Mouse (Mus musculus) intestine, embryonic 14.5 days (tissue): ENCODE measurements around the gene Oaf. TPM values are rescaled to one million over a fixed set of nuclear protein-coding genes. Genes with fewer than 3 reads are reported as not detected.

Source experiments
- ATAC-seq: fragments of 200-750 bp; cut with Nextera tagmentation; replicated peaks from 2 replicates; pipeline ENCODE4 v1.8.0; 2017; ENCODE audit warnings: low read depth, moderate number of reproducible peaks, moderate TSS enrichment, moderate library complexity; ENCODE audit not compliant: low FRiP score, low TSS enrichment
- DNase-seq: peaks from one replicate; pipeline ENCODE4 v3.0.0-alpha.2; 2018; ENCODE audit warnings: low spot score
- H3K27ac ChIP-seq: fragments of 300-500 bp; sonication (generic); 2 replicates; pipeline ENCODE4 v1.5.1; 2014; ENCODE audit warnings: low read depth, mild to moderate bottlenecking, control low read depth
- H3K27me3 ChIP-seq: fragments of 300-500 bp; sonication (generic); replicated peaks from 2 replicates; pipeline ENCODE4 v1.6.1; 2014; ENCODE audit warnings: low read length, control low read depth; ENCODE audit not compliant: control insufficient read depth, insufficient read depth
- H3K36me3 ChIP-seq: fragments of 300-500 bp; sonication (generic); 2 replicates; pipeline ENCODE4 v1.6.1; 2014; ENCODE audit warnings: low read length, control low read depth; ENCODE audit not compliant: control insufficient read depth, insufficient read depth
- H3K4me1 ChIP-seq: fragments of 300-500 bp; sonication (generic); replicated peaks from 2 replicates; pipeline ENCODE4 v1.6.1; 2014; ENCODE audit warnings: low read length, control low read depth, mixed read lengths; ENCODE audit not compliant: control insufficient read depth, insufficient read depth
- H3K4me2 ChIP-seq: fragments of 300-500 bp; sonication (generic); 2 replicates; pipeline ENCODE4 v1.6.1; 2014; ENCODE audit warnings: low read length
- H3K4me3 ChIP-seq: fragments of 300-500 bp; sonication (generic); 2 replicates; pipeline ENCODE4 v1.5.1; 2014; ENCODE audit warnings: low read depth, low read length, control low read depth, mixed read lengths
- H3K9ac ChIP-seq: fragments of 300-500 bp; sonication (generic); 2 replicates; pipeline ENCODE4 v1.6.1; 2014; ENCODE audit warnings: mild to moderate bottlenecking, low read length
- H3K9me3 ChIP-seq: fragments of 300-500 bp; sonication (generic); 2 replicates; pipeline ENCODE4 v1.6.1; 2016; ENCODE audit warnings: low read length, control low read depth; ENCODE audit not compliant: control insufficient read depth
- WGBS: fragments of 180-500 bp; shearing (Covaris S2); extraction: QIAGEN DNeasy Blood & Tissue Kit; methylation state at CpG from one replicate; pipeline ENCODE4 v1.1.7; 2014; 5-methylcytosine and 5-hydroxymethylcytosine counted together
- polyA plus RNA-seq: library from polyadenylated mRNA; unstranded; fragments of >200 nt; fragmentation: Nextera tagmentation; extraction: Ambion mirVana; gene quantifications from 2 replicates; pipeline ENCODE4 v1.2.1, GENCODE M21; 2014

Oaf gene
- polyA plus RNA-seq, 1 experiment from 2014 or later: 108 TPM

- peak overlapping the region; percentile 95 for H3K4me3 ChIP-seq
- peak overlapping the region; percentile 91 for H3K27ac ChIP-seq
- H3K9me3 ChIP-seq: no peaks in the 10 kb centered on the region
- H3K4me1 ChIP-seq: peaks cover 38% of the 10 kb centered on the region
- H3K4me2 ChIP-seq: peak overlapping the region; percentile 80
- 2% methylated on average over 50 of the region's 51 CpGs for WGBS
- H3K27me3 ChIP-seq: no peaks in the 10 kb centered on the region
- H3K36me3 ChIP-seq: peaks cover 18% of the 10 kb centered on the region
- ATAC-seq: no peak; the same call in 1 of the 2 replicates
- DNase-seq: peak; percentile 76
- H3K9ac ChIP-seq: peak overlapping the region; percentile 80
These were observed 823 bp downstream of the Oaf start for GRCm38 (mm10) chr9:43238631-43239545.

- H3K36me3 ChIP-seq: peaks cover 23% of the 10 kb centered on the region
- 0 out of 2 replicates have a peak overlapping the region, but pooled peaks have one; percentile 91 for H3K27ac ChIP-seq
- no peaks in the 10 kb centered on the region for H3K9me3 ChIP-seq
- 24% methylated on average over 2 of the region's 2 CpGs for WGBS
- H3K4me1 ChIP-seq: peaks cover 46% of the 10 kb centered on the region
- H3K9ac ChIP-seq: peak overlapping the region; percentile 80
- DNase-seq: no peak
- peak overlapping the region; percentile 95 for H3K4me3 ChIP-seq
- ATAC-seq: no peak
- no peaks in the 10 kb centered on the region for H3K27me3 ChIP-seq
- H3K4me2 ChIP-seq: peak overlapping the region; percentile 80
These were observed 1.5 kb downstream of the Oaf start for GRCm38 (mm10) chr9:43238167-43238566.

GRCm38 (mm10) chr9:43237111-43237775, 2.5 kb downstream of the Oaf start:
- peaks cover 23% of the 10 kb centered on the region for H3K36me3 ChIP-seq
- H3K9ac ChIP-seq: peak overlapping the region; percentile 80; the same call in 1 of the 2 replicates
- no peak for ATAC-seq
- H3K4me3 ChIP-seq: peak overlapping the region; percentile 95
- H3K9me3 ChIP-seq: no peaks in the 10 kb centered on the region
- no peak overlapping the region for H3K27ac ChIP-seq
- H3K27me3 ChIP-seq: no peaks in the 10 kb centered on the region
- peaks cover 55% of the 10 kb centered on the region for H3K4me1 ChIP-seq
- 33% methylated on average over 7 of the region's 7 CpGs for WGBS
- peak overlapping the region; percentile 80 for H3K4me2 ChIP-seq
- no peak for DNase-seq

GRCm38 (mm10) chr9:43236576-43236975, 3.1 kb downstream of the Oaf start:
- Histone ChIP-seq H3K27me3 (no peaks in the 10 kb centered on the region), H3K4me2 (peak overlapping the region; percentile 80), H3K9me3 (no peaks in the 10 kb centered on the region), H3K4me1 (peaks cover 62% of the 10 kb centered on the region), H3K36me3 (peaks cover 23% of the 10 kb centered on the region), H3K27ac (no peak overlapping the region), H3K9ac (no peak overlapping the region), H3K4me3 (0 out of 2 replicates have a peak overlapping the region, but pooled peaks have one; percentile 95)
- ATAC-seq: no peak
- WGBS: 82% methylated on average over 7 of the region's 7 CpGs
- no peak for DNase-seq

GRCm38 (mm10) chr9:43236106-43236505, 3.6 kb downstream of the Oaf start:
- Histone ChIP-seq H3K4me2 (no peak overlapping the region), H3K9ac (no peak overlapping the region), H3K4me3 (no peak overlapping the region), H3K36me3 (peaks cover 23% of the 10 kb centered on the region), H3K9me3 (no peaks in the 10 kb centered on the region), H3K27ac (no peak overlapping the region), H3K27me3 (no peaks in the 10 kb centered on the region), H3K4me1 (peaks cover 66% of the 10 kb centered on the region)
- 76% methylated on average over 1 of the region's 1 CpGs for WGBS
- DNase-seq: no peak
- ATAC-seq: no peak

- Histone ChIP-seq H3K9ac (no peak overlapping the region), H3K27me3 (no peaks in the 10 kb centered on the region), H3K4me3 (no peak overlapping the region), H3K9me3 (no peaks in the 10 kb centered on the region), H3K36me3 (peaks cover 23% of the 10 kb centered on the region), H3K4me2 (no peak overlapping the region), H3K4me1 (peaks cover 70% of the 10 kb centered on the region), H3K27ac (no peak overlapping the region)
- ATAC-seq: no peak
- 81% methylated on average over 6 of the region's 6 CpGs for WGBS
- no peak for DNase-seq
These were observed 4.4 kb downstream of the Oaf start for GRCm38 (mm10) chr9:43235336-43235735.

GRCm38 (mm10) chr9:43234496-43234895, 5.2 kb downstream of the Oaf start:
- no peak overlapping the region for H3K9ac ChIP-seq
- H3K4me2 ChIP-seq: no peak overlapping the region
- peaks cover 27% of the 10 kb centered on the region for H3K36me3 ChIP-seq
- WGBS: 57% methylated on average over 5 of the region's 5 CpGs
- no peaks in the 10 kb centered on the region for H3K27me3 ChIP-seq
- no peak for ATAC-seq
- H3K4me1 ChIP-seq: peaks cover 76% of the 10 kb centered on the region
- H3K4me3 ChIP-seq: no peak overlapping the region
- no peak for DNase-seq
- peak overlapping the region; percentile 43; the same call in 1 of the 2 replicates for H3K27ac ChIP-seq
- H3K9me3 ChIP-seq: no peaks in the 10 kb centered on the region

- Histone ChIP-seq H3K36me3 (peaks cover 33% of the 10 kb centered on the region), H3K4me1 (peaks cover 82% of the 10 kb centered on the region), H3K27me3 (no peaks in the 10 kb centered on the region), H3K9me3 (no peaks in the 10 kb centered on the region), H3K9ac (no peak overlapping the region), H3K4me3 (no peak overlapping the region), H3K4me2 (no peak overlapping the region), H3K27ac (peak overlapping the region; percentile 89)
- 100% methylated on average over 1 of the region's 1 CpGs for WGBS
- DNase-seq (no peak), ATAC-seq (no peak)
These were observed 6.2 kb downstream of the Oaf start for GRCm38 (mm10) chr9:43233515-43233914.
